8 mouse cellular contexts compared by ENCODE assay signal in genomic region chr11:59809071-59809669, GRCm38 (mm10). TPM values are rescaled to one million over a fixed set of nuclear protein-coding genes. Genes with fewer than 3 reads are reported as not detected.
DNase-seq lines count a peak whose midpoint lies in the region; ATAC-seq lines count a peak whose summit lies in the region.

No protein-coding gene starts in this region.

- peak overlapping the region; percentile 94; the same call in 1 of the 2 replicates for H3K27ac ChIP-seq in forebrain, embryonic 11.5 days (ENCODE audit: low read depth, low read length)
- peak overlapping the region; percentile 88 for H3K27ac ChIP-seq in liver, embryonic 16.5 days (ENCODE audit: low read length)
- peak overlapping the region; percentile 98 for H3K27ac ChIP-seq in neural tube, embryonic 14.5 days (ENCODE audit: low read depth, low read length)

- no peak for ATAC-seq in forebrain, embryonic 11.5 days (replicated peaks; ENCODE audit: low FRiP score)
- ATAC-seq in liver, embryonic 16.5 days (ENCODE audit: low read depth): peak; percentile 57
- peak; percentile 26; the same call in 1 of the 2 replicates for ATAC-seq in neural tube, embryonic 14.5 days (ENCODE audit: low read depth)

- peak overlapping the region; percentile 97 for H3K9ac ChIP-seq in forebrain, embryonic 11.5 days (ENCODE audit: low read length)
- peak overlapping the region; percentile 88 for H3K9ac ChIP-seq in liver, embryonic 16.5 days (ENCODE audit: low read depth, low read length)
- peak overlapping the region; percentile 90 for H3K9ac ChIP-seq in neural tube, embryonic 14.5 days (replicated peaks; ENCODE audit: low read depth, low read length)

- H3K36me3 ChIP-seq in forebrain, embryonic 11.5 days (ENCODE audit: control insufficient read depth, insufficient read depth, low read length): no peaks in the 10 kb centered on the region
- peaks cover 3% of the 10 kb centered on the region; the same call in 1 of the 2 replicates for H3K36me3 ChIP-seq in liver, embryonic 16.5 days (ENCODE audit: control insufficient read depth, insufficient read depth)
- H3K36me3 ChIP-seq in neural tube, embryonic 14.5 days (ENCODE audit: control insufficient read depth, insufficient read depth, low read length): peaks cover 8% of the 10 kb centered on the region; the same call in 1 of the 2 replicates

- peak overlapping the region; percentile 88 for H3K4me2 ChIP-seq in forebrain, embryonic 11.5 days (ENCODE audit: low read depth, low read length, severe bottlenecking)
- peak overlapping the region; percentile 93 for H3K4me2 ChIP-seq in liver, embryonic 16.5 days (ENCODE audit: low read depth, low read length)
- peak overlapping the region; percentile 75 for H3K4me2 ChIP-seq in neural tube, embryonic 14.5 days (ENCODE audit: low read depth, low read length)

- 1% methylated on average over 15 of the region's 15 CpGs for WGBS in forebrain, embryonic 11.5 days
- under 1% methylated on average over 15 of the region's 15 CpGs for WGBS in liver, embryonic 16.5 days (ENCODE audit: insufficient replicate concordance)
- 1% methylated on average over 15 of the region's 15 CpGs for WGBS in neural tube, embryonic 14.5 days

- DNase-seq in gastrocnemius, adult 18-20 months (ENCODE audit: low spot score): peak; percentile 68
- no peak for DNase-seq in gastrocnemius, postnatal 10 days
- DNase-seq in T-cell, adult 2 months (ENCODE audit: low spot score): peak; percentile 66
- DNase-seq in forebrain, embryonic 11.5 days (ENCODE audit: low spot score): no peak
- DNase-seq in induced T-regulatory cell, adult 2 months (ENCODE audit: low read depth): peak; percentile 76
- DNase-seq in cerebellum, postnatal 25 days: no peak

- H3K27me3 ChIP-seq in forebrain, embryonic 11.5 days (ENCODE audit: control insufficient read depth, insufficient read depth, low read length): no peaks in the 10 kb centered on the region
- H3K27me3 ChIP-seq in liver, embryonic 16.5 days (ENCODE audit: control insufficient read depth, insufficient read depth, low read depth, low read length): no peaks in the 10 kb centered on the region
- no peaks in the 10 kb centered on the region for H3K27me3 ChIP-seq in neural tube, embryonic 14.5 days (ENCODE audit: control insufficient read depth, insufficient read depth, low read length)

- H3K4me1 ChIP-seq in forebrain, embryonic 11.5 days (replicated peaks; ENCODE audit: control insufficient read depth, insufficient read depth, low read length): peaks cover 5% of the 10 kb centered on the region; the same call in 1 of the 2 replicates
- H3K4me1 ChIP-seq in liver, embryonic 16.5 days (ENCODE audit: control insufficient read depth, low read depth, low read length): peaks cover 10% of the 10 kb centered on the region
- H3K4me1 ChIP-seq in neural tube, embryonic 14.5 days (ENCODE audit: control insufficient read depth, insufficient read depth, low read length): peaks cover 9% of the 10 kb centered on the region

- H3K4me3 ChIP-seq in forebrain, embryonic 11.5 days (ENCODE audit: low read depth, low read length): peak overlapping the region; percentile 71
- H3K4me3 ChIP-seq in liver, embryonic 16.5 days (ENCODE audit: low read depth, low read length): peak overlapping the region; percentile 72
- peak overlapping the region; percentile 59 for H3K4me3 ChIP-seq in neural tube, embryonic 14.5 days (ENCODE audit: low read depth, low read length)

- H3K9me3 ChIP-seq in forebrain, embryonic 11.5 days (ENCODE audit: control insufficient read depth, low read length): no peaks in the 10 kb centered on the region
- H3K9me3 ChIP-seq in liver, embryonic 16.5 days (replicated peaks; ENCODE audit: control insufficient read depth, low read length): no peaks in the 10 kb centered on the region
- H3K9me3 ChIP-seq in neural tube, embryonic 14.5 days (ENCODE audit: control insufficient read depth, low read length): no peaks in the 10 kb centered on the region

RNA-seq across cellular contexts. Expression of gene Flcn, which starts 0.6 kb away (rescaled TPM):
- total RNA-seq in gastrocnemius, adult 18-20 months (2021): 10 to 100 TPM; 40.9 to 53.0 TPM
- total RNA-seq in gastrocnemius, postnatal 10 days (2021): 10 to 100 TPM; 25.5 to 27.0 TPM
- polyA plus RNA-seq in forebrain, embryonic 11.5 days (2014; fragmentation: Nextera tagmentation; extraction: Ambion mirVana): 36.0 and 36.7 TPM in 2 replicates
- 15.3 and 19.3 TPM in 2 replicates for polyA plus RNA-seq in liver, embryonic 16.5 days (2015; fragmentation: Nextera tagmentation; extraction: Ambion mirVana)
- polyA plus RNA-seq in neural tube, embryonic 14.5 days (2014; fragmentation: Nextera tagmentation; extraction: Ambion mirVana): 39.3 and 41.6 TPM in 2 replicates

RNA-seq across cellular contexts. Expression of gene Pld6, which starts 21.7 kb away (rescaled TPM):
- total RNA-seq in gastrocnemius, adult 18-20 months (2021): not detected
- under 1 TPM; 0.21 to 0.47 TPM for total RNA-seq in gastrocnemius, postnatal 10 days (2021)
- polyA plus RNA-seq in forebrain, embryonic 11.5 days (2014; fragmentation: Nextera tagmentation; extraction: Ambion mirVana): 0.72 and 1.3 TPM in 2 replicates
- 2.1 and 2.5 TPM in 2 replicates for polyA plus RNA-seq in liver, embryonic 16.5 days (2015; fragmentation: Nextera tagmentation; extraction: Ambion mirVana)
- polyA plus RNA-seq in neural tube, embryonic 14.5 days (2014; fragmentation: Nextera tagmentation; extraction: Ambion mirVana): 3.6 and 4.4 TPM in 2 replicates

RNA-seq across cellular contexts. Expression of gene Nt5m, which starts 30.1 kb away (rescaled TPM):
- 10 to 100 TPM; 18.9 to 19.3 TPM for total RNA-seq in gastrocnemius, adult 18-20 months (2021)
- 10 to 100 TPM; 15.7 to 19.2 TPM for total RNA-seq in gastrocnemius, postnatal 10 days (2021)
- 39.1 and 40.5 TPM in 2 replicates for polyA plus RNA-seq in forebrain, embryonic 11.5 days (2014; fragmentation: Nextera tagmentation; extraction: Ambion mirVana)
- polyA plus RNA-seq in liver, embryonic 16.5 days (2015; fragmentation: Nextera tagmentation; extraction: Ambion mirVana): 12.8 and 15.2 TPM in 2 replicates
- polyA plus RNA-seq in neural tube, embryonic 14.5 days (2014; fragmentation: Nextera tagmentation; extraction: Ambion mirVana): 69.6 and 80.7 TPM in 2 replicates

RNA-seq across cellular contexts. Expression of gene Cops3, which starts 30.5 kb away (rescaled TPM):
- 10 to 100 TPM; 85.3 to 89.1 TPM for total RNA-seq in gastrocnemius, adult 18-20 months (2021)
- 10 to 100 TPM; 72.7 to 75.2 TPM for total RNA-seq in gastrocnemius, postnatal 10 days (2021)
- polyA plus RNA-seq in forebrain, embryonic 11.5 days (2014; fragmentation: Nextera tagmentation; extraction: Ambion mirVana): 251 and 258 TPM in 2 replicates
- 81.3 and 84.8 TPM in 2 replicates for polyA plus RNA-seq in liver, embryonic 16.5 days (2015; fragmentation: Nextera tagmentation; extraction: Ambion mirVana)
- 211 and 212 TPM in 2 replicates for polyA plus RNA-seq in neural tube, embryonic 14.5 days (2014; fragmentation: Nextera tagmentation; extraction: Ambion mirVana)

Comparison
In these comparisons a context has a peak if more than half of its experiments do, and no peak if none do; other contexts are left out.
1. DNase-seq: peak in gastrocnemius, adult 18-20 months (single experiment), T-cell, adult 2 months (single experiment) and induced T-regulatory cell, adult 2 months (single experiment); none in gastrocnemius, postnatal 10 days (single experiment), forebrain, embryonic 11.5 days (single experiment) and cerebellum, postnatal 25 days (0 of 2).
2. Peak in every context shown above with its lines, with median percentiles within 50 percentile points of each other: H3K27ac ChIP-seq, H3K4me2 ChIP-seq, H3K4me3 ChIP-seq and H3K9ac ChIP-seq.